Mouse (Mus musculus) lung, adult 2 months (tissue): ENCODE measurements around the gene D430042O09Rik. TPM values are rescaled to one million over a fixed set of nuclear protein-coding genes. Genes with fewer than 3 reads are reported as not detected.
"Not testable (repeated sequence)": the region's sequence is repeated elsewhere in the genome, so short reads cannot be mapped to it uniquely, and the experiment has no call there.

ENCODE experiments used
- DNase-seq: peaks from one replicate; pipeline ENCODE4 v3.0.0; 2022
- H3K4me1 ChIP-seq: fragments of 200-500 bp; 2 replicates; pipeline ENCODE4 v1.6.1; 2011; ENCODE audit warnings: low read length; ENCODE audit not compliant: control insufficient read depth, insufficient read depth
- H3K4me3 ChIP-seq: fragments of 200-500 bp; replicated peaks from 2 replicates; pipeline ENCODE3; 2011; ENCODE audit warnings: low read depth, mild to moderate bottlenecking, control low read depth, low read length; ENCODE audit errors: extremely low read depth
- CTCF ChIP-seq: fragments of 200-500 bp; IDR thresholded peaks from 2 replicates; pipeline ENCODE4 v1.5.1; 2011; ENCODE audit warnings: mild to moderate bottlenecking, low read length, control low read depth; ENCODE audit not compliant: insufficient read depth
- POLR2A ChIP-seq: fragments of 200-500 bp; IDR thresholded peaks from 2 replicates; pipeline ENCODE4 v1.6.1; 2011; ENCODE audit warnings: low read depth, mild to moderate bottlenecking, control low read depth, low read length, borderline replicate concordance; ENCODE audit errors: extremely low read depth
- WGBS: fragments of 180-500 bp; shearing (Covaris S2); methylation state at CpG from one replicate; pipeline ENCODE4 v1.1.7; 2018; 5-methylcytosine and 5-hydroxymethylcytosine counted together
- polyA plus RNA-seq: library from polyadenylated mRNA; depleted of rRNA; stranded (reverse); fragments of >200 nt; gene quantifications from 2 replicates; pipeline ENCODE4 v1.2.3, GENCODE M21; 2012; rRNA removed

The D430042O09Rik gene
- polyA plus RNA-seq = 15.9 and 18.4 TPM in 2 replicates

DNA sequence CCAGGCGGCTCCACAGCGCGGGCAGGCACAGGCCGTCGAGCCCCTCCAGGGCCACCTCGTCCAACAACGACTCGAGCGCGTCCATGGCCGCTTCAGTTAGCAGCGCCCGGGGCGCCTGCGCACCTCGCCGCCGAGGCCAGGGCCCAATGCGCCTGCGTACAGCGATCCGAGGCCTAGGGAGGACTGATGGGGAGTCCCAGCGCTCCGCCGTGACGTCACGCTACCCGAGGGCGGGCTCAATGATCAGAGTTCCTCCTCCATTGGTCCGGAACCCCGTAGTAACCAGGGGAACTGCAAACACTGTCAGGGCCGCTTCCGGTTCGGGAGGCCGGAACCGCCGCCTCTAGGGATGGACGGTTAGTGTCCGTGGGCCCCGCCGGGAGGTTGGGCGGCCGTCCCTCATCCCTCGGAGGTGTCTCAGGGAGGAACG, at the start of gene D430042O09Rik, which contains the start of gene Gtf3c1:
Gene D430042O09Rik, plus strand, starts transcription at position 296 of the 430 bp plus-strand sequence.
Gene Gtf3c1, minus strand, starts transcription at position 188 of the 430 bp plus-strand sequence.
- Histone ChIP-seq H3K4me3 (peak within 1 kb of the TSS; percentile 81), H3K4me1 (peaks cover 12% of the 10 kb centered on the region; the same call in 1 of the 2 replicates)
- TF ChIP-seq CTCF = no peak
- TF ChIP-seq POLR2A = peak; percentile 79; the same call in 1 of the 2 replicates
- DNase-seq = peak; percentile 100
- WGBS = under 1% methylated on average over 45 of the region's 45 CpGs

DNA sequence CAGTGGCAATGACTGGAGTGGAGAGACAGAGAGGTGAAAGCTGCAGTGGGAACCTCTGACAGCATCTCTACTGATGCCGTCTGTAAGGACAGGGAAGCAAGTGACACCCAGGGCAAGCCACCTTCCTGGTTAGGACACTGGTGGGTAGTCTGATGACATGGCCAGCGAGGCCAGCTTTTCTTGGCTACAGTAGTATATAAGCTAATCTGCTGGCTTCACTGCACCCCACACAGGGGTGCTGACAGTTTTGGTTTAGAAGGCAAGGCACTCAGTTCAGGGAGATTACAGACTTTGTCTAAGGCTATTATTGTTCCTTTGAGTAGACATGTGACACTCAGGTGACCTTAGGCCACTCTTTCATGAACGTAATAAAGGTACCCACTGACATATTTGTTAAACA, 44.0 kb upstream of the D430042O09Rik start:
- Histone ChIP-seq H3K4me1 (no peaks in the 10 kb centered on the region), H3K4me3 (no peak overlapping the region)
- TF ChIP-seq CTCF = no peak
- no peak for TF ChIP-seq POLR2A
- DNase-seq = no peak
- 78% methylated on average over 3 of the region's 3 CpGs for WGBS

DNA sequence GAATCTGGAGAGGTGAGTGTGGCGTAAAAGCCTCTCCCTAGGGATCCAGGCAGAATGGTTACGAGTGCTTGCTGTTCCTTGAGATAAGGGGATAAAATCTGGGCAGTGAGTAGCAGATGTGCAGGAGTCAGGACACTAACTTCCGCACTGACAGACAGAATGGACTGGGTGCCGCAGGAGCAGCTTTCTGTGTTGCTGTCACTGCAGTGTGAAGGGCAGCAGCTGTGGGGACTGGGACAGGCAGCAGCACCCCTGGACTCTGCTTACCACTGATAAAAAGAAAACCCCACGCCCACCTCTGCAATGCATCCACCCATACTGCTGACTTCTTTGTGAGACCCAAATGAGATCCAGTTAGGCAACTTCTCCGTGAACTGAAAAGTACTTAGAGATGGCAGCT, 36.8 kb upstream of the D430042O09Rik start:
- Histone ChIP-seq H3K4me1 (no peaks in the 10 kb centered on the region), H3K4me3 (no peak overlapping the region)
- 86% methylated on average over 6 of the region's 6 CpGs for WGBS
- TF ChIP-seq POLR2A (no peak), CTCF (no peak)
- DNase-seq = no peak

DNA sequence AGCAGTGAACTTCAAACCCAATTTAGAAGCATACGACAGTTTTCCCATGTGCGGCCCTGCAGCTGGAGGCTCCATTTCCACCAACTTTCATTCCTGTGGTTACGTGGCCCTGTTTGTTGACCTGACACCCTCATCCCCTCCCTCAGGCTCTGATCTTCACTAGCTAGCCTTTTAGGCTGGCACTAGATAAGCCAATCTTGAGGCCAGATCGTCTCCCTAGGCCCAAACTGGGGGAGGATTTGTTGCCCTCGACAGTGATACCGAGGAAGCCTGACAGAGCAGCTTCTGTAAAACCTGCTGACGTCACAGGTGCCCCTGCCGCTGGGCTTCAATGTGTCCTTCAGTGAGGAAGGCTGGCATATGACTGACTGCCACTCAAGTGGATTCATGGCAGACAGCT, 36.3 kb upstream of the D430042O09Rik start:
- no peak for TF ChIP-seq POLR2A
- no peak for TF ChIP-seq CTCF
- 88% methylated on average over 8 of the region's 8 CpGs for WGBS
- Histone ChIP-seq H3K4me1 (no peaks in the 10 kb centered on the region), H3K4me3 (no peak overlapping the region)
- no peak for DNase-seq

DNA sequence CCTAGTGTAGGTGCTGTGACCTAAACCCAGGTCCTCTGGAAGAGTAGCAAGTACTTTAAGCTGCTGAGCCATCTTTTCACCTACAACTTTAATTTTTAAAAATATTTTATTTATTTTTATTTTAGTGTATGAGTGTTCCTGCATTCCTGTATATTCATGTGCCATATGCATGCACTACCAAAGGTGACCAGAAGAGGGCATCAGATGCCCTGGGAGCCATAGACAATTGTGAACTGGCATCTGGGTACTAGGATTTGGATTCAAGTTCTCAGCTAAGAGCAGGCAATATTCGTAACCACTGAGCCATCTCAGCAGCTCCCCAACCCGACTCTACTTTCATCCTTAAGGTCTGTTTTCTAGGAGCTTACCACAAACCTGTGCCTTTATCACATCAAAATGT, 32.8 kb upstream of the D430042O09Rik start:
- DNase-seq = peak; percentile 50
- WGBS = 84% methylated on average over 2 of the region's 2 CpGs
- H3K4me1 ChIP-seq = no peaks in the 10 kb centered on the region
- TF ChIP-seq CTCF (peak; percentile 57; the same call in 1 of the 2 replicates), POLR2A (no peak)
- H3K4me3 ChIP-seq = no peak overlapping the region

DNA sequence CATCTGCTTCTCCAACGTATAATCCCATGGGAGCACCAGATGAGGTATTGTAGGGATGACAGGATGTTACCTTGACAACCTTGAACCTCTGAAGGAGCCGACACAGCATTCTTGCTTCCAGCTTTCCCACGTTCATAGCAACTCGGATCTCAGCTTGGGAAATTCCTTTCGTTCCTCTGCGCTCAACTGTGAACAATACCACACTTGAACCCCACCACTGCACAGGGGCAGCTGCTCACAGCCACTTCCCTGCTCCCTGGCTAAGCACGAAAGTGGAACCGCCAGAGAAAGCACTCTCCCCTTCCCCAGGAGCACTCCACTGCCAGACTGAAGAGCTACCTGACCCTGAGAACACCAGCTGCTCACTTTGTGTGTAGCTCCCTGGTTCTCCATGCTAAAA, 28.9 kb upstream of the D430042O09Rik start:
- TF ChIP-seq POLR2A (no peak), CTCF (no peak)
- no peak for DNase-seq
- H3K4me1 ChIP-seq = no peaks in the 10 kb centered on the region
- WGBS = 77% methylated on average over 8 of the region's 8 CpGs
- no peak overlapping the region for H3K4me3 ChIP-seq

DNA sequence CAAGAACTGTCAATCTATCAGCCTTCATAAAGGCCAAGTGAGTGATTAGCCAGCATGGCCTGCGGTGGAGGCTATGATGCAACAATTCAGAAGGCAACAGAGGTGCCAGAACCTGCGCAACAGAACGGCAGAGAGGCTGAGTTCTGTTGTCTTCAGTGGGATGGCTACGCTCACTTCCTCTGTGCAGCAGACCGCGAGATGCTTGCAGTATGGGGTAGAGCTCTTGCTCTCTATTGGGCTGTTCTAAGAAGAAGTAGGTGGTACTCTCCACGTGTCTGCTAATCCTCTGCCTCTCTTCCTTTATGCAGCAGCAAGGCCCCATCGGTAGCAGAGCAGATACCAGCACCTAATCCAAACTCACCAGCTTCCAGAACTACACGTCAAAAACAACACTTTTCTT, 27.8 kb upstream of the D430042O09Rik start:
- WGBS = 87% methylated on average over 9 of the region's 9 CpGs
- DNase-seq = no peak
- H3K4me1 ChIP-seq = no peaks in the 10 kb centered on the region
- TF ChIP-seq CTCF (no peak), POLR2A (no peak)
- H3K4me3 ChIP-seq = no peak overlapping the region

DNA sequence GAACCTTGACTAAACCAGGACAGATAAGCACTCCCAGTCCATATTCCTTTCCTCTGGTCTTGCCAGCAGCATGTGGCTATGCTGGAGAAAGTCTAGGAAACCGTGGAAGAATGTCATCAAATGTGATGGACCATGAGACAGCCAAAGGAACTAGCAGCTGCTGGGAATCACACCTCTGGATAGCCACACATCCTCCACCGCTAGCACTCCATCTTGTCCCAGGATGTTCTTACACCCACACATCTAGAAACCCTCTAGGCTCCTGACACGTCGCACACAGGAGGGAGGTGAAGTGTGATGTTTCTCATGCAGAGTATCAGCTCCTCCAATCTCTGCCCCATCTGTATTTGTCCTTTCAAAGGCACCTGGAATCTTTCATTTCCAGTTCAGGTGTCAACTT, 17.2 kb upstream of the D430042O09Rik start:
- 76% methylated on average over 4 of the region's 4 CpGs for WGBS
- 0 out of 2 replicates have a peak, but pooled peaks cover 2% of the 10 kb centered on the region for H3K4me1 ChIP-seq
- TF ChIP-seq CTCF (no peak), POLR2A (no peak)
- no peak overlapping the region for H3K4me3 ChIP-seq
- no peak for DNase-seq

DNA sequence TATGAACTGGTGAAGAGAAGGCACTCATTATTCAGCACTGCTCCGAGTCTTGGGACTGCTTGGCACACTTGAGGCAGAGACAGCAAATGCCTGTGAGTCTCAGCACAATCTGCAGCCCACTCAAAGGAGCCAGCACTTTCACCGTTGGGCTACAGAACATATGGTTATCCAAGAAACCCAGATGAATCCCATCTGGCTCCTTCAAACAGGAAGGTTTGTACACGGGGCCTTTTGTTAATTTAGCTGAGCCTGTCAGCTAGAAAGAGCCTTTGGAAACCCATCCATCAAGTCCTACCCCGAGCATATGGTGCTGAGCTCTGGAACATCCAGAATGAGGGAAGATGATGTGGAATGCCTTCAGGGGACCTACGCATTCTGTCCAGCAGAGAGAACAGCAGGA, 13.6 kb upstream of the D430042O09Rik start:
- WGBS = 74% methylated on average over 5 of the region's 5 CpGs
- Histone ChIP-seq H3K4me1 (0 out of 2 replicates have a peak, but pooled peaks cover 2% of the 10 kb centered on the region), H3K4me3 (no peak overlapping the region)
- no peak for DNase-seq
- TF ChIP-seq CTCF = no peak
- no peak for TF ChIP-seq POLR2A

DNA sequence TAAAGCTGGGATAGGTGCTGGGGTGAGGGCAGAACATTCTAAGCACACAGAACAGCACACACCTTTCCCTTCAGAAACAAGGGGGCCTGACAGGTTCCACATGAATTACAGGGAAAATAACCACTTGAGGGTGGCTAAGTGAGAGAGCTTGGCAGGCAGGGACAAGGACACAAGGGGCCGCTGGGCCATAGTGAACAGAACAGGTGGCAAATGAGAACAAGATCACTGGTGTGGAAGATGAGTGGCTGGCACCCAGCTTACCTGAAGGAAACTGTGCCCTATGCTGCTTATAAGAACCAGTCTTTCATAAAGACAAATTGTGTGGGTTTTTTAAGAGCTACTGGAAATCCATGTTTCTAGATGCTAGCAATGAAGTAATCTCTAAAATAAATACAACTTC, 4.9 kb upstream of the D430042O09Rik start:
- Histone ChIP-seq H3K4me1 (peaks cover 10% of the 10 kb centered on the region; the same call in 1 of the 2 replicates), H3K4me3 (no peak overlapping the region)
- WGBS = 75% methylated on average over 1 of the region's 1 CpGs
- no peak for DNase-seq
- TF ChIP-seq CTCF (no peak), POLR2A (no peak)

DNA sequence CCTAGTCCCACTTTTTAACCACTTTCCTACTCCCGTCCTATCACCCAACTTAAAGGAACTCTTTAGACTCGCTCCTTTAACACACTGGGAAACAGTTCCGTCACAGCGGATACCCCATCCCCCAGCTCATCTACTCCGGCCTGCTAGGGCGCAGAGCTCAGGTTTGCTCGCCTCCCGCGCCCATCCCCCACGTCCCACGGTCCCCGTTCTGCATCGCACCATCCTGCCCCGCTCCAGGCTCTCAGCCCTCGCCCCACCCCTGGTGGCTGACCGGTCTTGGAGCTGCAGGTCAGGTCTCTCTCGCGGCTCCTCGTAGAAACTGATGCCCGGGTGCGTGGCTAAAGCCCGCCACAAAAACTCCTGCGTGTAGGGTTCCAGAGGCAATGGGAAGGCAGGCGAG, 502 bp upstream of the D430042O09Rik start:
- TF ChIP-seq POLR2A (no peak), CTCF (no peak)
- WGBS = 1% methylated on average over 24 of the region's 24 CpGs
- Histone ChIP-seq H3K4me1 (peaks cover 12% of the 10 kb centered on the region; the same call in 1 of the 2 replicates), H3K4me3 (peak overlapping the region; percentile 78)
- no peak for DNase-seq

DNA sequence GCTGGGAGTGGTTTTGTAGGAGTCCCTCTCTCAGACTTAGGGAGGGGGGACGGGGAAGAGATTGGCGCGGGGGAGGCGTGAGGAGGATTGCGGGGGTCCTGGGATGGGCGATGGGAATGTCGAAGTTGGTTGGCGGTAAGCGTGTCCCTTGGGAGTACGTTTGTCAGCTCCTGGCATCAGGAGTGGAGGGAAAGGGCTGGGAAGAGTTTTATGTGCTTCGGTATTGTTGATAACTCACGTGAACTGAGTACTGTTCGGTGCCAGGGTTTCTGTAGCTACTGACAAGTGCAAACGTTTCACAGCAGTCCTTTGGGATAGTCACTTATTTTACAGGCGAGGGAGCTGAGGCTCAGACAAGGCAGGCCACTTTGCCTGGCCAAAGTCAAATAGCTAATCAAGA, 412 bp downstream of the D430042O09Rik start:
- 3% methylated on average over 15 of the region's 15 CpGs for WGBS
- DNase-seq = no peak
- Histone ChIP-seq H3K4me1 (peaks cover 13% of the 10 kb centered on the region; the same call in 1 of the 2 replicates), H3K4me3 (peak overlapping the region; percentile 81)
- no peak for TF ChIP-seq POLR2A
- TF ChIP-seq CTCF = no peak

DNA sequence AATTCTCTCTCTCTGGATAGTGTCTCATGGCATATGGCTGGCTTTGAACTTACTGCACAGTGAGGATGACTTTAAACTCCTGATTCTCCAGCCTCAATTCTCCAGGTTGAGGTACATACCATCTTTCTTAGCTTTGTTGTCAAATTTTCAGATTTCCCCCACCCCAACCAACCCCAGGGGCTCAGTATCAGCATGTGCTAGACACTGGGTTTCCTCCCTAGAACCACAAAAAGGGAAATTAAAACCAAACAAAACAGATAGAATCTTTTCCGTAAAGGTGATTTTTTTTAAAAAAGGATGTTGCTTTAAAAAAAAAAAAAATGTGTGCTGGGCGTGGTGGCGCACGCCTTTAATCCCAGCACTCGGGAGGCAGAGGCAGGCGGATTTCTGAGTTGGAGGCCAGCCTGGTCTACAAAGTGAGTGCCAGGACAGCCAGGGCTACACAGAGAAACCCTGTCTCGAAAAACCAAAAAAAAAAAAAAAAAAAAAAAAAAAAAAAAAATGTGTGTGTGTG, 5.9 kb downstream of the D430042O09Rik start:
- peaks cover 18% of the 10 kb centered on the region for H3K4me1 ChIP-seq
- 86% methylated on average over 6 of the region's 7 CpGs for WGBS
- DNase-seq, H3K4me3 ChIP-seq: not testable (repeated sequence)
